Mouse (Mus musculus) embryonic stem cell, embryonic (primary cell): ENCODE measurements around the gene Mrpl9.

ENCODE experiments used
- CTCF ChIA-PET, 4 experiments: fragments of 300-600 bp in 2 of 4; fragments of 350-600 bp in 2 of 4; sonication (Branson Sonifier 250); formaldehyde crosslinking; loops; one replicate each; lab custom pipeline; 2022; ENCODE audit warnings: inconsistent platforms in 2 of 4; lab: Charles Lee
- POLR2A ChIA-PET, 4 experiments: fragments of 300-600 bp in 2 of 4; fragments of 350-600 bp in 2 of 4; sonication (Branson Sonifier 250); formaldehyde crosslinking; loops; one replicate each; lab custom pipeline; 2022; ENCODE audit warnings: antibody characterized with exemption in 4 of 4, inconsistent platforms in 1 of 4; lab: Charles Lee

Gene Mrpl9

DNA sequence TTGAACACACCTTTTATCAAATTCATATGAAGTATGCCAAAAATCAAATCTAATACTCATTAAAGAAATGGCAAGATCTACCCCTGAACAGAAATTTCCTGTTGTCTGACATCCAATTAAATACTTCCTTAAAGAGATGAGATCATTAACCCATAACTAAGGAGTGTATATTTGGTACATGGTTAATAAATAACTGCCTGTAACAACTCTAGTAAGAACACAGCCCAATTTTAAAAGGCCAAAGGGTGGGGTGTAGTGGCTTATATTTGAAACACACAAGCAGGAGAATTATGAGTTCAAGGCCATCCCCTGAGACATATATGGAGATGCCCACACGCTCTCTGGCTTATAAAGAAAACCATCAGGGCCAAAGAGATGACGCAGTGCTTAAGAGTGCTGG, 6.3 kb downstream of the Mrpl9 start:
- ChIA-PET POLR2A (interaction anchor here in 1 of 4 experiments (0.6 to 1.2 kb wide), 5 partner anchors 9 to 106 kb away, joined by 3 to 7 read pairs (median 3); no protein-coding TSS in a partner anchor), CTCF (interaction anchor here in 1 of 4 experiments (1.6 kb wide), 1 partner anchor 57 kb away, joined by 5 read pairs; no protein-coding TSS in a partner anchor)

GRCm38 (mm10) chr3:94456529-94457000, 13.4 kb downstream of the Mrpl9 start:
- POLR2A ChIA-PET = interaction anchor here in 3 of 4 experiments (0.6 to 6.5 kb wide), 17 partner anchors 8 to 718 kb away, joined by 3 to 42 read pairs (median 4); partner anchors contain the start of genes Mrpl9 (in 2 of the 3), Riiad1 (in 2 of the 3), Celf3 (in 1 of the 3) and Oaz3 (in 1 of the 3)
- CTCF ChIA-PET = interaction anchor here (0.6 to 3.8 kb wide), 47 partner anchors 8 to 461 kb away, joined by 3 to 28 read pairs (median 4); partner anchors contain the start of genes Mrpl9 (in 1 of the 4), Oaz3 (in 1 of the 4) and Rorc (in 1 of the 4)

DNA sequence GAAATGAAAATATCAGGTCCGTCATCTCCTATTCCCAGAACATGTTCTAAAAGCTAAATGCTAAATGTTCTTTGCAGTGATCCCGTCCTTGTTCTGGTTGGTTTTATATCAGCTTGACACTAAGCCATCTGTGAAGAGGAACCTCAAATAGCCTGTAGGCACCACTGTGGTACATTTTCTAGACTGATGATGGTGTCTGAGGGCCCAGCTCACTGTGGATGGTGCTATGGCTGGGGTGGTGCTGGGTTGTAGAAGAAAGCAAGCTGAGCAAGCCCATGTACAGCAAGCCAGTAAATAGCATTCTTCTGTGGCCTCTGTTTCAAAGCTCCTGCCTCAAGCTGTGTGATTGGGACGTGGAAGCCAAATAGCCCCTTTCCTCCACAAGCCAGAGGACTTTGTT, 13.9 kb downstream of the Mrpl9 start:
- CTCF ChIA-PET = interaction anchor here (0.6 to 3.8 kb wide), 34 partner anchors 8 to 461 kb away, joined by 3 to 28 read pairs (median 4); no protein-coding TSS in a partner anchor
- POLR2A ChIA-PET = interaction anchor here in 3 of 4 experiments (0.6 to 6.5 kb wide), 15 partner anchors 9 to 135 kb away, joined by 3 to 42 read pairs (median 4); partner anchors contain the start of genes Mrpl9 (in 2 of the 3), Riiad1 (in 2 of the 3), Celf3 (in 1 of the 3) and Oaz3 (in 1 of the 3)

DNA sequence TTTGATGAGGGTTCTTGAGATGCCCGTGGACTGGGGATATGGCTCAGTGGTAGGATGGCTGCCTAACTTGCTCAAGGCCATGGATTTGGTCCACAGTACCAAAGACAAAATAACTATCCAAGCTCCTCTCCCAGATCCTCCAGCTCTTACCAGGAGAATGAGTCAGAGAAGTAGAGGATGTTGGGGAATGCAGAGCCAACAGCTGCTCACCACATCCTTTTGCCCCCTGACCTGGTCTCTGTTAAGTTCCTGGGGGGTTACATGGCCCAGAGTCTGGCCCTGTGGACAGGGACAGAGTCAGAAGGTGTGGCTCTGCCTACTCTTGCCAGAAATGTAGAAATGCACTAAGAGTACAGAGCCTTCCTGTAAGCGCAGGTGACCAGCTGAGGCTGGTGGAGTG, 16.7 kb downstream of the Mrpl9 start:
- ChIA-PET CTCF (interaction anchor here in 2 of 4 experiments (0.6 to 1.2 kb wide), 2 partner anchors 43 to 90 kb away, joined by 3 read pairs; no protein-coding TSS in a partner anchor), POLR2A (interaction anchor here in 1 of 4 experiments (0.8 kb wide), 1 partner anchor 10 kb away, joined by 3 read pairs; no protein-coding TSS in a partner anchor)

DNA sequence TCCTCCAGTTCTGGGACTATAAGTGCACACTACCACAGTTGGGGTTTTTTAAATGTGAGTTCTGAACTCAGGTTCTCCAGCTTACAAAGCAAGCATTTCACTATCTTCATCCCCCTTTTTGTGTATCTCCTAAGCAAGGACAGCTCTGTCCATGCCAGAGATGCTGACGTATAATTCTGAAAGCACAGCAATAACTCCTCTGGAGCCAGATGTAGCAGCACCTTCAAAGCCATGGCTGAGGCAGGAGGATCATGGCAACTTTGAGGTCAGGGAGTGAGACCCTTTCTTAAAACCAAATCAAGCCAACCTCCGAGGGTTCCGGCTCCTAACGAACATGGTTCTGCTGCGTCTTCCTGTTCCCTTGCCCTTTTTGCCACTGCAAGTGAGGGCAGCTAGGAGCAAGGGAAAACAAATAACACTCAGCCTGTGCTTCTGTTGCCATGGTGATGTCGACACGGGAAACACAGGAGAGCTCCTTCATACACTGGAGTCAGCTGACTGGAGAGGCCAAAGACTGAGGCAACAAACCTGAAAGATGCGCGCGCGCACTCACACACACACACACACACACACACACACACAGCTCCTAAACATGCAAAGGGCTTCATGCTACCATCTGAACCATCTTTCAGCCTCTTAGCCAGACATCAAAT, 20.9 kb downstream of the Mrpl9 start:
- CTCF ChIA-PET = interaction anchor here in 3 of 4 experiments (0.6 to 1.4 kb wide), 6 partner anchors 8 to 98 kb away, joined by 3 to 6 read pairs (median 3); no protein-coding TSS in a partner anchor

GRCm38 (mm10) chr3:94465632-94466430, 22.7 kb downstream of the Mrpl9 start:
- CTCF ChIA-PET = interaction anchor here in 2 of 4 experiments (0.6 to 1.3 kb wide), 6 partner anchors 9 to 344 kb away, joined by 3 to 5 read pairs (median 4); no protein-coding TSS in a partner anchor
- POLR2A ChIA-PET = interaction anchor here in 3 of 4 experiments (0.6 to 2.5 kb wide), 17 partner anchors 9 to 687 kb away, joined by 3 to 15 read pairs (median 4); partner anchors contain the start of genes Oaz3 (in 2 of the 3), Riiad1 (in 2 of the 3), Celf3 (in 1 of the 3) and Mrpl9 (in 1 of the 3)

More for the DNA sequence above, 20.9 kb downstream of the Mrpl9 start:
- POLR2A ChIA-PET = interaction anchor here in 3 of 4 experiments (0.6 to 2.5 kb wide), 12 partner anchors 9 to 147 kb away, joined by 3 to 15 read pairs (median 4); partner anchors contain the start of genes Oaz3 (in 2 of the 3), Celf3 (in 1 of the 3), Mrpl9 (in 1 of the 3) and Riiad1 (in 1 of the 3)

DNA sequence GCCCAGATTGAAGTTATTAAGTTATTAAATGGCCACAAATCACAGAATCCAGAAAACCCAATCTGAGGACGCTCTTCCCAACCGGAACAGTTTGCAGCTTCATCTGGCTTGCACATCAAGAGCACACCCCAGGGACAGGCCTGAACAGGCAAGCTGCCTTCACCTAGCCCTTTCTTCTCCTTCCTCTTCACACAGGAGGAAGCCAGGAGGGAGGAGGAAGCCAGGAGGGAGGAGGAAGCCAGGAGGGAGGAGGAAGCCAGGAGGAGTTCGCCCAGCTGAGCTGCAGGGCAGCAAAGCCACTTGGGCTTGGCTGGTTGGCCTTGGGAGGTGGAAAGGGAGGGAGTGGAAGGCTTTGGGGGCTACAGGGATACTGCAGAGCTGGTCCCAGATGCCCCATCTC, 25.8 kb downstream of the Mrpl9 start:
- POLR2A ChIA-PET = interaction anchor here in 2 of 4 experiments (0.6 to 1.5 kb wide), 5 partner anchors 9 to 369 kb away, joined by 3 to 5 read pairs (median 3); partner anchors contain the start of genes Celf3 (in 1 of the 2) and Pogz (in 1 of the 2)
- CTCF ChIA-PET = interaction anchor here (0.6 to 1.6 kb wide), 4 partner anchors 12 to 33 kb away, joined by 3 to 6 read pairs (median 4); no protein-coding TSS in a partner anchor

DNA sequence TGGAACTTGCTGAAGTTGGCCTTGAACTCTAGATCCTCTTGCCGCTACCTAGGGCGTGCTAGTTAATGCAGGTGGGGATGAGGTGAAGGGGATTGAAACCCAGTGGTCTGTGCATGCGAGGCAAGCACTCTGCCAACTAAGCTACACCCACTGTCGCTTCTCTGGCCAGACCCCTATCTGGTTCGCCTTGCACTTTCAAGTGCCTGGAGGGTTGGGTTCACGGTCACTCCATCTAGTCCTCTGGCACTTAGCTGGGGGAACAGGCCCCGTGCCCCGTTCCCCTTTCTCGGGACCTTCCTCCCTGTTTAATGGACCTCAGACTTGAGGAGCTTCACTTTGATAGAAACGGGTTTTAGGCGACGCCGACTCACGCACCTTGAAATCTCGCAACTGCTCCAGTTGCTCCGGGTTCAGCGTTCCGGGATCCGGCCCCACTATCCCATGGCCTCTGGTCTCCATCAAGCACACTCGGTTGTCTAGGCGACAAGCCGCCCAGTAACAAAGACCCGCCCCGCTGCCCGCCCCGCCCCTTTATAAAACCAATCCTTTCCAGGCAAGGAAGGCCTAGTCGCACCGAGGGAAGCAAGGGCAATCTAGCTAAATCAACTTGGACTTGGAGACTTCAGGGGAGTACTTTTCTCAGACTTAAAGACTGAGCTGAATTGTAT, 29.5 kb downstream of the Mrpl9 start:
- POLR2A ChIA-PET = interaction anchor here in 3 of 4 experiments (0.6 to 3.0 kb wide), 17 partner anchors 9 to 544 kb away, joined by 3 to 12 read pairs (median 3); partner anchors contain the start of gene C2cd4d (in 1 of the 3)
- CTCF ChIA-PET = interaction anchor here in 3 of 4 experiments (0.7 to 2.4 kb wide), 7 partner anchors 16 to 106 kb away, joined by 3 to 11 read pairs (median 7); no protein-coding TSS in a partner anchor

- POLR2A ChIA-PET = interaction anchor here in 3 of 4 experiments (0.6 to 3.0 kb wide), 15 partner anchors 8 to 543 kb away, joined by 3 to 12 read pairs (median 4); partner anchors contain the start of gene C2cd4d (in 1 of the 3)
These were observed 30.0 kb downstream of the Mrpl9 start for GRCm38 (mm10) chr3:94473115-94473505.

DNA sequence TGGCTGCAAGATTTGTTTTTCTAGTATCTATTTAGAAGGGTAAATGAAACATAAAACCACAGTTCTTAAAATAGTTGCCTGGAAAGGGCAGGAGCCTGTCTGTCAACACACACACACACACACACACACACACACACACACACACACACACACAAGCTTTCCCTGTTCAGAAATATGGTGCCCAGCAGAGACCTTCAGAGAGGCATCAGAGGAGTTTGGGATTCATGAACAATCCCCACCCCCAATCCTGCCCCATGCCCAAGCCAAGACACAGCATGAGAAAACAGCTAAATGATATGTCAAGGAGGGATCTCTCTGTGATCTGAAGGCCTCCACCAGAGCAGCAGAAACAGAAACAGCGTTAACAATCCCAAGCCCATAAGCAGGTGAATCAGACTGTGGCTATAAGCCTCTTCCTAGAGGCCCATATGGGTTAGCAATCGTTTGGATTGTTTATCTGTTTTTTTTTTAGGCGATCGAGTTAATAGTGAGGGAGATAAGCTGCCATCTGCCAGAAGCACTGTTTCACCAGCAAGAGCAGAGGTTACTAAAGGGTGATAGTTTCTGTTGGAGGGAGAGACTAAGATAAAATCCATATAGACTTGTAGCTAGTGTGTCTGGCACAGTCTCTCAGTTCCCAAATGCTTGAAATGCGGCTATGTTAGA, 30.6 kb downstream of the Mrpl9 start:
- POLR2A ChIA-PET = interaction anchor here in 3 of 4 experiments (0.9 to 3.0 kb wide), 6 partner anchors 10 to 112 kb away, joined by 3 to 12 read pairs (median 4); partner anchors contain the start of gene C2cd4d (in 1 of the 3)
- CTCF ChIA-PET = interaction anchor here in 2 of 4 experiments (0.8 to 2.4 kb wide), 4 partner anchors 17 to 107 kb away, joined by 3 to 11 read pairs (median 4); no protein-coding TSS in a partner anchor

More at GRCm38 (mm10) chr3:94473115-94473505, 30.0 kb downstream of the Mrpl9 start:
- CTCF ChIA-PET = interaction anchor here in 3 of 4 experiments (0.7 to 2.4 kb wide), 7 partner anchors 16 to 107 kb away, joined by 3 to 11 read pairs (median 7); no protein-coding TSS in a partner anchor

GRCm38 (mm10) chr3:94476301-94477035, 33.4 kb downstream of the Mrpl9 start:
- CTCF ChIA-PET = interaction anchor here in 2 of 4 experiments (0.6 to 1.3 kb wide), 2 partner anchors 18 to 110 kb away, joined by 4 to 5 read pairs; no protein-coding TSS in a partner anchor
- POLR2A ChIA-PET = interaction anchor here in 2 of 4 experiments (0.6 to 3.2 kb wide), 5 partner anchors 8 to 1415 kb away, joined by 4 to 10 read pairs (median 7); no protein-coding TSS in a partner anchor

DNA sequence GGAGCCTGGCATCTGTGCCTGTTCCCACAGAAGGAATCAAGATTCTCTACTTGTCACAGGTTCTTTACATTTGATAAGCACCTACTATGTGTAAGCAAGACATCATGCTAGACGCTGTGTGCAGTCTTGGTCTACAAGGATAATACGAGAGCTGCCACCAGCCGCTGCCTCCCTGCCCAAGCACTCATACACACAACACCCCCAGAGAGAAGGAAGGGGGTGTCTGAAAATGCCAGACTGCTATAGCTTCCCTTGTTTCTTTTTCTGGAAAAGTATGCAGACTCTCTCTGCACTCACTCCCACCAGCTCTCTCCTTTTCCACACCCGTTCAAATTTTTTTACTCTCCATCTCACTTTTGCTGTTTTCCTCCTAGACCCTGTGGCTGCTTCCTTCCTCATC, 34.3 kb downstream of the Mrpl9 start:
- ChIA-PET POLR2A (interaction anchor here in 3 of 4 experiments (0.7 to 3.2 kb wide), 10 partner anchors 9 to 1414 kb away, joined by 3 to 10 read pairs (median 5); partner anchors contain the start of gene Them4 (in 1 of the 3)), CTCF (interaction anchor here in 1 of 4 experiments (1.3 kb wide), 1 partner anchor 111 kb away, joined by 4 read pairs; no protein-coding TSS in a partner anchor)

DNA sequence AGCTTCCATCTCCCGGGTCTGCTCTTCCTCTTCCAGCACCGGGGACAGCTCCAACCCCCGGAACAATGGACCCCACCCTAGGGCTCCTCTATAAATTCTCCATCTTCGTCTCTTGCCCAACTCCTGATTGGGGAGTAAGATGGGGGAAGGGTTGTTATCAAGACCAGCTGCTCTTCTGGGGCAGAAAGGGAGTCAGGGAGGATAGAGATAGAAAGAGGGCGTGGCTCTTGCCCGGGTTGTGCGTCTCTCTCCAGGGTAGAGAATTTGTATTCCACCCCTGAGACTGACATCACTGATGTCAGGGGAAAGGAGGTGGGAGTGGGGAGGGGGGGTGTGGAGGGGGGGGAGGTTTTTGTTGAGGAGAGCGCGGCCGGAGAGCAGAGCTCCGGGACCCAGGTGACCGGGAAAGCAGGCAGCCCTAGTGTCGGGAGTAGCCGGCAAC, 34.9 kb downstream of the Mrpl9 start, which contains the start of gene Celf3:
Gene Celf3 (plus strand): TSS at position 315 of the 442 bp plus-strand sequence.
- ChIA-PET POLR2A (interaction anchor here in 3 of 4 experiments (0.6 to 3.2 kb wide), 12 partner anchors 8 to 1498 kb away, joined by 3 to 10 read pairs (median 4); partner anchors contain the start of gene Them4 (in 1 of the 3)), CTCF (interaction anchor here in 2 of 4 experiments (0.6 to 1.3 kb wide), 2 partner anchors 111 to 424 kb away, joined by 4 to 7 read pairs; no protein-coding TSS in a partner anchor)

DNA sequence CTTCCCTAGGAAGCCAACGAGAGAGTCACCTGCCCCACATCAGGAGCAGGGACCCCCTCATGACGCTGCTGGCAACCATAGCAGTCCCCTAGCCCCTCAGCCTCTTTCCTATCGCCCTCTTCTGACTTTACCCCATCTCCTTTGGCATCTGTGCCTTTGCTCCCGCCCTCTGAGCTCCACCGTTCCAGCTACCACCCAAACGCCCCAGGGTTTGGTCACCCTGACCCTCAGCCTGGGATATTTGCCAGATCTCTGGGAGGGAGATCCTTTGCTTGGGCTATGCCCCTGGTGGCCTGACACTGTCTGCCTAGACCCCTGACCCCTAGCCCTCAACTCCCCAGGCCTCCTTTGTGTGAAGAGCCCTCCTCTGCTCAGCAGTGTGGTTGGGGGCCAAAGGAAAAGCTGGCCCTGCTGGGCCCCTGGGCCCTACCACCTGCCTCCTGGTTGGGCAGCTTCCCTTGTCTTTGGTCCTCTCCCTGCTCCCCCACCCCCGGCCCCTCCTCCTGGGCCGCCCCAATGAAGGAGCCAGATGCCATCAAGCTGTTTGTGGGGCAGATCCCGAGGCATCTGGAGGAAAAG, 35.6 kb downstream of the Mrpl9 start:
- ChIA-PET CTCF (interaction anchor here in 2 of 4 experiments (0.6 to 0.9 kb wide), 2 partner anchors 85 to 112 kb away, joined by 4 to 8 read pairs; no protein-coding TSS in a partner anchor), POLR2A (interaction anchor here in 3 of 4 experiments (0.6 to 3.2 kb wide), 10 partner anchors 10 to 1350 kb away, joined by 3 to 15 read pairs (median 5); no protein-coding TSS in a partner anchor)
